Mouse (Mus musculus) olfactory bulb, adult 2 months (tissue): ENCODE results near the gene Kcnj12.

ENCODE experiments used
- CTCF ChIP-seq: fragments of 200-500 bp; IDR thresholded peaks from 2 replicates; pipeline ENCODE4 v1.5.1; 2012; ENCODE audit warnings: low read depth, mild to moderate bottlenecking, low read length, moderate library complexity; ENCODE audit not compliant: insufficient read depth
- POLR2A ChIP-seq: fragments of 200-500 bp; IDR thresholded peaks from 2 replicates; pipeline ENCODE4 v1.6.1; 2012; ENCODE audit warnings: mild to moderate bottlenecking, low read depth, low read length, moderate library complexity; ENCODE audit not compliant: insufficient read depth

DNA sequence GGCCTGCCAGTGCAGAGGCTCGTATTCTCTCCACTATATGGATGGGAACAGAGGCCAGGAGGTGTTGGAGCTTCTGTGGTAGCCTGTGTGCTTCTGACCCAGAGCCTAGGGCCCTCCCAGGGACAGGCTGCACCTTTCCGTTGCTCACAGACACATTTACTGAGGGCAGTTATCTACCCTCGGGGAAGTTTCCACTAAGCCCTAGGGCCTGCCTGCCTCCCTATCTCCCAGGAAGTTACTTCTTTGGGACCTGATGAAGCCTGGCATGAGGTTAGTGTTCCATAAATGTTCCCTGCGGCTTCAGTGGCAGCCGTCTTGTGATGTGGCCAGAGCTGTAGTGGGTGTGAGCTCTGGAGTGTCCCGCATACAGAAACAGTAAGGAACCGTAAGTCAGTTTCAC is 3.2 kb downstream of the Kcnj12 start:
- TF ChIP-seq POLR2A (no peak), CTCF (no peak)
